Mouse (Mus musculus) forebrain, embryonic 10.5 days (tissue): ENCODE results near the gene Mlf2. TPM values are rescaled to one million over a fixed set of nuclear protein-coding genes. Genes with fewer than 3 reads are reported as not detected.

ENCODE experiments used
- DNase-seq: peaks from one replicate; pipeline ENCODE4 v3.0.0-alpha.2; 2017; ENCODE audit warnings: low spot score; ENCODE audit errors: extremely low spot score
- H3K27ac ChIP-seq: fragments of 300-500 bp; sonication (generic); 2 replicates; pipeline ENCODE4 v1.5.1; 2016; ENCODE audit warnings: mild to moderate bottlenecking
- H3K27me3 ChIP-seq: fragments of 300-500 bp; sonication (generic); 2 replicates; pipeline ENCODE4 v1.6.1; 2016; ENCODE audit warnings: mild to moderate bottlenecking; ENCODE audit not compliant: poor library complexity, severe bottlenecking
- H3K36me3 ChIP-seq: fragments of 300-500 bp; sonication (generic); replicated peaks from 2 replicates; pipeline ENCODE4 v1.6.1; 2016; ENCODE audit warnings: mild to moderate bottlenecking, moderate library complexity
- H3K4me1 ChIP-seq: fragments of 300-500 bp; sonication (generic); 2 replicates; pipeline ENCODE4 v1.6.1; 2016
- H3K4me3 ChIP-seq: fragments of 300-500 bp; sonication (generic); 2 replicates; pipeline ENCODE4 v1.5.1; 2016; ENCODE audit warnings: mild to moderate bottlenecking, moderate library complexity
- H3K9me3 ChIP-seq: fragments of 300-500 bp; sonication (generic); 2 replicates; pipeline ENCODE4 v1.6.1; 2016; ENCODE audit warnings: mild to moderate bottlenecking, moderate library complexity
- WGBS: fragments of 180-500 bp; shearing (Covaris S2); methylation state at CpG from one replicate; pipeline ENCODE4 v1.1.7; 2016; 5-methylcytosine and 5-hydroxymethylcytosine counted together
- polyA plus RNA-seq: library from polyadenylated mRNA; unstranded; fragments of >200 nt; fragmentation: Nextera tagmentation; extraction: Ambion mirVana; gene quantifications from 2 replicates; pipeline ENCODE4 v1.2.1, GENCODE M21; 2016

The Mlf2 gene
- polyA plus RNA-seq, 1 experiment from 2014 or later: 388 TPM

DNA sequence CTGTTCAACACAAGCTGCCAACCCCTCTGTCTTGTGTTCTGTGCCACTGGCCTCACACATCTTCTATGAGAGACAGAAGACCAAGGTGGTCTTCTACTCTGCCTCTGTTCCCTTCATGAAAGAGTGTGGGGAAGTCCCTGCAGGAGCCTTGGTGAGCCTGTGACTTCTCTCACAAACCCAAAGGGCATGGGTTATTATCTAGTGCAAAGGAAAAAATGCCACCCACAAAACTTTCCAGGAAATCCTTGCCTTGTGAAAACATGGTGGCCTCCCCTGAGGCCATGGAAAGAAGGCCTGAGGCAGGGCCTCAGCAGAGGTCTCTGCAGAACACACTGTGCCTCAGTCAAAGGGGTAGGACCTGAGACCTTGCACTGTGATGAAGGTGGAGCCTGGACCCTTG lies 29.3 kb upstream of the Mlf2 start:
- Histone ChIP-seq H3K36me3 (no peaks in the 10 kb centered on the region), H3K4me1 (peaks cover 24% of the 10 kb centered on the region), H3K27me3 (no peaks in the 10 kb centered on the region), H3K4me3 (no peak overlapping the region), H3K27ac (no peak overlapping the region), H3K9me3 (no peaks in the 10 kb centered on the region)
- DNase-seq: no peak

DNA sequence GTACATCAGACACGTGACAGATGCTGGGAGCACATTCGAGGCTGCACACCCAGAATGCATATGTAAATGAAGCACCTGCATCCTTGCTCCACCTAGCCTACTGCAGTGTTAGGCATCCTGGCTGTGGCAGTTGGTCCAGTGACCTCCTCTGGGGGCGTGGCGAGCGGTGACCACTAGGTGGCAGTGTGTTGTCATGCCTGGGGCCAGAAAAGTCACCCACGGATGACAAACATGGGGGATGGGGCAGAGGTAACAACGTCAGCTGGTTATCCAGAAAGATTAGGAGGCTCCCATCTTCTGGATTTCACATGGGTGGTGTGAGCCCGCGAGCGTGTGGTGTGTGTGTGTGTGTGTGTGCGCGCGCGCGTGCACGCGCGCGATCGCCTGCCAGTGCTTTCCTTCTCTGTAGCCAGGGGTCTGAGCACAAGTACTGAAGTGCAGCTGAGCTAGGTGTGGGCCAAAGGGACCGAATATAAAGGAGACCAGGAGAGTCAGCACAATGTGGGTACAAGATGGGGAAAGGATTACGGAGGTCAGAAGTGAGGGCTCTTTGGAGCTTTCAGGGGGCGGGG lies 27.5 kb upstream of the Mlf2 start:
- H3K4me3 ChIP-seq: peak overlapping the region; percentile 56
- H3K36me3 ChIP-seq: no peaks in the 10 kb centered on the region
- peak overlapping the region; percentile 96 for H3K27ac ChIP-seq
- H3K27me3 ChIP-seq: peaks cover 8% of the 10 kb centered on the region
- no peaks in the 10 kb centered on the region for H3K9me3 ChIP-seq
- peaks cover 24% of the 10 kb centered on the region for H3K4me1 ChIP-seq
- 0% methylated on average over 23 of the region's 23 CpGs for WGBS
- peak; percentile 97 for DNase-seq

DNA sequence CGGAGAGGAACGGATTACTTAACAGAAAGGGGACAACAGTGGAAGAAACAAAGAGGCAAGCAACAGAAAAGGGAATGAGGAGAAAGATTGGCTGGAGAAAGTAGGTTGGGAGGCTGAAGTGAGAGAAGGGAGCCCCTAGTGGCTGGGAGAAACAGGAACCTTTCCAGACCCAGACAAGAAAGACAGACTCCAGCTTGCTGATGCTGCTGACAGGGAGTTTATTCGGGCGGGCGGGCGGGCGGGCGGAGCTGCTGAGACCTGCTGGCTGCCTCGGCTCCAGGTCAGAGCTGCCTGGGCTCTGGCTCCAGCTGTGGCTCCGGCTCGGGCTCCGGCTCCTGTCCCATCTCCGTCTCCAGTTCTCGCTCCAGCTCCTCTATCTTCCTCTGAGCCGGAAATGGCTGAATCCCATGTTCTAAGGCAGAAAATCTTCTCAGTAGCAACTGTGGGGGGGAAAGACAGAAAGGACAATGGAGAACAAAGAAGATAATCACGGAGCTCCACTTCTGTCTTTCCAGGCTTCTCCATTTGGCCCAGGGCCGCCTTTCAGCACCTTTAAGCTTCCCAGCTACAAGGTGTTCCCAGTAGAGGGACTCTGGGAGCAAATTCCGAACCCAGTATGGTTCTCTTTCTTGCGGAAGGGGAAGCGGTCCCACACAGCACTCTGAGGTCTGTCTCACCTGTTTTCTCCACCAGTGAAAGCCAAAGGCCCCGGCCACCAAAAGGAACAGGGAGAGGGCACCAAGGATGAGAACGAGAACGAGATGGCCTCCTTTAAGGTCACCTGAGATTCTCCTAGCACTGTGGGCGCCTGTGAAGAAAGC lies 26.8 kb upstream of the Mlf2 start:
- H3K36me3 ChIP-seq: no peaks in the 10 kb centered on the region
- peaks cover 15% of the 10 kb centered on the region for H3K27me3 ChIP-seq
- H3K4me3 ChIP-seq: peak overlapping the region; percentile 56
- WGBS: 5% methylated on average over 24 of the region's 24 CpGs
- peak overlapping the region; percentile 96 for H3K27ac ChIP-seq
- peaks cover 24% of the 10 kb centered on the region for H3K4me1 ChIP-seq
- peak; percentile 85 for DNase-seq
- no peaks in the 10 kb centered on the region for H3K9me3 ChIP-seq

DNA sequence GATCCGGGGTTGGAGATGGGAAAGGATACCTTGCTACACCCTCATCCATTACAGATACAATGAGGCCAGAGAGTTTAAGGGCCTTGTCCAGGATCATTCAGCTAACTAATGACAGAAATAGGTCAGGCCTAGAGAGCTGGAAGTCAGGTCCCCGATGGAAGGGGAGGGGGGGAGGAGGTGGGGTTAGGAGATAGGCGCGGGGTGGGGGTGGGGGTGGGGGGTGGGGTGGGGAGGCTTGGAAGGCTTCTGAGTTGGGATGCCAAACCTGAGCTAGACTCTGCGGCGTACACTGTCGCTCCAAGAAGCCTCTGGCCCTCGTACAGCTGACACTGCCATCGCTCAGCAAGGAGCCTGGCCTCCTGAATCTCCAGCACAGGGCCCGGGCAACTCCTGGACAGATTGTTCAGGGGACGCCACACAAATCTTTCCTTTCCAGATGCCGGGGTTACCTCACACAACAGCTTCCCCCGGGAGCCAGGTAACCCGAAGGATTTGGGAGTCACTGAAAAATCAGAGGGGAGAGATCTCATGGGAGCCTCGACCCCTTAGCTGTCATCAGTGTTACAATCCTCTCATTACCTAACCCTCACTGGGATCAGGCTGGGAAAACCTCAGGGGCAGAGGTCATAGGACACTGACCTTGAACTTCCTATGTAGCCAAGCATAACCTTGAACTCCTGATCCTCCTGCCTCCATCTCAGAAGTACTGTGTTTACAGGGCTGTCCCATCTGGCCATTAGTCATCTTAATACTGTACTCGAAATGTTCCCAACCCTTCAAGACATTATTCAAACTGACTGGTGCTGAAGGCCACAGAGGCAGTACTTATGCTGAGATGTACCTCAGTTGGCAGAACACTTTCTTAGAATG lies 26.0 kb upstream of the Mlf2 start:
- no peak for DNase-seq
- peaks cover 24% of the 10 kb centered on the region for H3K27me3 ChIP-seq

DNA sequence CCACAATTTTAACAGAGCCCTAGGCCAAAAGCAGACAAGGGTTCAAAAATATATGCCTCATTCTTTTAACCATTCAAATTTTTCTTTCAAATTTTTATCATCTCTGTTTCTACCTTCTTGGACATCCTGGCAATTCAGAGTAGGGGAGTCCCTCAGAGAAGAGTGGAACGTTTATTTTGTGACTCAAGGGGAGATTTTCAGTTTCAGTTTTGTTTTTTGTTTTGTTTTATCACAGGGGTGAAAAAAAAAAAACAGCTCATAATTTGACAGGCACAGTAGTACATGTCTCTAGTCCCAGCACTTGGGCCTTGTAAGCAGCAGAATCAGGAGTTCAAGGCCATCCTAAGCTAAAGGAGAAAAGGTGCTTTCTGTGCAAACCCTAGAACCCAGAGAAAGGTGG lies 23.4 kb upstream of the Mlf2 start:
- DNase-seq: no peak
- Histone ChIP-seq H3K4me1 (peaks cover 50% of the 10 kb centered on the region), H3K36me3 (peaks cover 5% of the 10 kb centered on the region), H3K27ac (no peak overlapping the region), H3K9me3 (no peaks in the 10 kb centered on the region), H3K4me3 (no peak overlapping the region), H3K27me3 (peaks cover 47% of the 10 kb centered on the region)
- WGBS: 84% methylated on average over 1 of the region's 1 CpGs

More for the DNA sequence above, 26.0 kb upstream of the Mlf2 start:
- Histone ChIP-seq H3K4me3 (peak overlapping the region; percentile 56), H3K9me3 (no peaks in the 10 kb centered on the region), H3K27ac (peak overlapping the region; percentile 96), H3K36me3 (no peaks in the 10 kb centered on the region), H3K4me1 (peaks cover 32% of the 10 kb centered on the region)
- WGBS: 25% methylated on average over 16 of the region's 16 CpGs

DNA sequence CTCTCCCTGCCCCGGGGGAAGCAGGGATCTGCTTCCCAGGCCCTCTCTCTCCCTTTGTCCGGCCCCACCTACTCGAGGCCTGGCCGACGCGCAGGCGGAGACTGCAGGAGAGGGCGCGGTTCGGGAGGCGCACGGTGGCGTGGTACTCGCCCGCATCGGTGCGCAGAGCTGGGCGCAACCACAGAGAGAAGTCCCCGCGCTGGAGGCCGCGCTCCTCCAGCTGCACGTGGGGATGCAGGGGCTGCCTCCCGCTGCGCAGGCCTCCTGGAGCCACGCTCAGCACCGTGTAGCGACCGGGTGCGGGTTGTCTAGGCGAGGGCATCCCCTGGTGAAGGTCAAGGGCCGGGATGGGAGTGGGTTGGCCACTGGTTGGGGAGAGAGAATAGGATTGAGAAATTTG lies 21.2 kb upstream of the Mlf2 start:
- WGBS: 3% methylated on average over 32 of the region's 32 CpGs

DNA sequence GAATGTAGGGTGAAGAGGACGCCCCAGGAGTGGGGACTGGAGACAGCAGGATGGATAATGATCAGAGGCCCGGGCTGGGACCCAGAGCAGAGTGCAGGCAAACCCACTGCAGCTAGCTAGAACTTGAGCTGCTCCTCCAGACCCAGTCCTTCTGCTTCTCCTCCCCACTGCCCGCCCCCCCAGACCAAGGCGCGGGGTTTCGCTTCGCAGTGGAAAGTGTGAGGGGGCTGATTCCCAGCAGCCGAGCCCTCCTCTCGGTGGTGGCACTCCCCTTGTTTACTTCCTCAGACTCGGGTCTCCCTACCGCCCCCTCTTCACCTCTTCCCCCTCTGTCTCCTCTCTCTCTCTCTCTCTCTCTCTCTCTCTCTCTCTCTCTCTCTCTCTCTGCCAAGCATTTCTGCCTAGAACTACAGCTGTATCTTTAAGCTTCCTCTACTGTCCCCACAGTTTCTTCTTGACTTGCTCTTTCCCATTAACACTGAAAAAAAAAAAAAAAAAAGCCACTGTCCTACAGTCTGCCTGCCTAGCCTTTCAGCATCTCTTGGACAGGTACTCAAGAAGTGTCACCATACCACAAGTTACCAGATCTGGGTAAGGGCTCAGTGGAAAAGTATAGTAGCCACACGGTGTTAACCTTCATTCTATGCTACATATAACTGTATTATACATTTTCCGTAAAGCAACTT lies 19.5 kb upstream of the Mlf2 start, which contains the start of gene Lag3:
TSS of gene Lag3 (minus strand) at position 173 of the 686 bp plus-strand sequence.
- H3K4me3 ChIP-seq: peak within 1 kb of the TSS; percentile 45; the same call in 1 of the 2 replicates
- H3K27me3 ChIP-seq: peaks cover 56% of the 10 kb centered on the region
- H3K4me1 ChIP-seq: peaks cover 62% of the 10 kb centered on the region

More for the DNA sequence above, 21.2 kb upstream of the Mlf2 start:
- H3K4me1 ChIP-seq: peaks cover 51% of the 10 kb centered on the region
- peaks cover 56% of the 10 kb centered on the region for H3K27me3 ChIP-seq
- H3K36me3 ChIP-seq: peaks cover 28% of the 10 kb centered on the region
- H3K27ac ChIP-seq: peak overlapping the region; percentile 81
- H3K4me3 ChIP-seq: peak overlapping the region; percentile 45
- no peaks in the 10 kb centered on the region for H3K9me3 ChIP-seq
- DNase-seq: no peak

DNA sequence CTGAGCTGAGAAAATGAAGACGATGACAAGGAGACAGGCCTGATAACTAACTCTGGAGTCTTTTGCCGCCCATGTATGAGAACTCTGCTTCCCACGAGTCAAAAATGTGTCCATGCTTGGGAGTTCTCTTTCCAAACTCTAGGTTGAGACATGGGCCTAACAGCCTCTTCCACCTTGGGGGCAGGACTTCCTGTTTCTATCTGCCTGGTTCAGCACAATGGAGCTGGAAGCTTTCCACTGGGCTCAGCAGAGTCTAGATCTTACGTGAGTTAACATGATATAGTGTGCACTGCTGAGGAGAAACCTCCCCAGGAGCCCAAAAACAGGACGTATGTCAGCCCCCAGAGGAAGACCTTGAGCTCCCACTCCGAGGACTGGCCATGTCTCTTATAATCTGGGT lies 18.0 kb upstream of the Mlf2 start:
- H3K4me3 ChIP-seq: peak overlapping the region; percentile 66; the same call in 1 of the 2 replicates
- H3K27ac ChIP-seq: peak overlapping the region; percentile 54; the same call in 1 of the 2 replicates
- H3K27me3 ChIP-seq: peaks cover 53% of the 10 kb centered on the region
- H3K9me3 ChIP-seq: no peaks in the 10 kb centered on the region
- peaks cover 31% of the 10 kb centered on the region for H3K36me3 ChIP-seq
- 73% methylated on average over 6 of the region's 6 CpGs for WGBS
- H3K4me1 ChIP-seq: peaks cover 68% of the 10 kb centered on the region
- no peak for DNase-seq

More for the DNA sequence above, 19.5 kb upstream of the Mlf2 start, which contains the start of gene Lag3:
- Histone ChIP-seq H3K27ac (peak within 1 kb of the TSS; percentile 81), H3K9me3 (no peaks in the 10 kb centered on the region), H3K36me3 (peaks cover 31% of the 10 kb centered on the region)
- WGBS: 16% methylated on average over 11 of the region's 13 CpGs
- DNase-seq: no peak

DNA sequence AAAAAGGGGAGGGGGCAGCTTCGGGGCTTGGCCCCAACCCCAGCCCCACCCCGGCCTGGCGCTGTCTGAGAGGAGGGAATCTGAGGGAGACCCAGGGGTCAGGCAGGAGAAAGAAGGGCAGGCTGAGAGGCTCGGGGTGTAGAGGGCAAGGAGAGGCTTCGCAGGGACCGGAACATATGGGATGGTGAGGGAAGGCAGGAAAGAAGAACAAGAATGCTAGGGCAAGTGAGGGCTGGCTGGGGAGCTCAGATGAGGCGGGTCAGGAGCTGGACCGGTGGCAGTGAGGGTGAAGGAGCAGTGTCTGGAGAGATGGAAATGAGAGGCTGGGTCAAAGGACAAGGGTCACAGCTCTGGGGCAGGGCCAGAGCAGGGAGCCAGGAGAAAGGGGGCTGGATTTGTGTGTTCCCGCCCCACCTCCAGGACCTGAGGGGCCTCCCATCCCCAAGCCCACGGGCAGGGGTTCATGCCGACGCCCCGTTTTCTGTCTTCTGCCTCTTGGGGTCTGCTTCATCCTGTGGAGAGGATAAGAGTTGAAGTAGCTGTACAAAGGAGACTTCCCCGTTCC lies 17.4 kb upstream of the Mlf2 start:
- Histone ChIP-seq H3K36me3 (peaks cover 31% of the 10 kb centered on the region), H3K27ac (peak overlapping the region; percentile 54), H3K4me1 (peaks cover 74% of the 10 kb centered on the region), H3K27me3 (peaks cover 47% of the 10 kb centered on the region), H3K4me3 (peak overlapping the region; percentile 66; the same call in 1 of the 2 replicates), H3K9me3 (no peaks in the 10 kb centered on the region)
- DNase-seq: no peak
- WGBS: 61% methylated on average over 14 of the region's 14 CpGs

DNA sequence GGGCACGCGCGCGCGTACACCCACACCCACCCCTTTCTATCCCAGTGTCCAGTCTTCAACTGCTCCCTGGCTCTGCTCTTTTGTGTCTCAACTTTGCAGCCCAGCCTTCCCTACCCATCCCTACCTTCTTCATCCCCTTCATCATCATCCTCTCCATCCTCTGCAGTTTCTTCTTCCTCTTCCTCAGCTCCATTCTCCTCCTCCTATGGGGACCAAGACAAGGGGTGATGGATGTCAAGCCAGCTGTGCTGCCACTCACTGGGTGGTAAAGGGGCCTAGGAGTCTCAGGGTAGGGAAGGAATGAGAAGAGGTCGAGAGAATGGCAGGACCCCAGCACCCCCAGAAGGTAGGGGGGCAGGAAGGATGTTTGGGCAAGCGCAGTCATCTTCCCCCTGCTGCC lies 16.7 kb upstream of the Mlf2 start:
- H3K36me3 ChIP-seq: peaks cover 31% of the 10 kb centered on the region
- H3K4me1 ChIP-seq: peaks cover 80% of the 10 kb centered on the region
- no peak for DNase-seq
- peak overlapping the region; percentile 66 for H3K4me3 ChIP-seq
- WGBS: 77% methylated on average over 7 of the region's 7 CpGs
- H3K27me3 ChIP-seq: peaks cover 40% of the 10 kb centered on the region
- peak overlapping the region; percentile 100 for H3K27ac ChIP-seq
- H3K9me3 ChIP-seq: no peaks in the 10 kb centered on the region

DNA sequence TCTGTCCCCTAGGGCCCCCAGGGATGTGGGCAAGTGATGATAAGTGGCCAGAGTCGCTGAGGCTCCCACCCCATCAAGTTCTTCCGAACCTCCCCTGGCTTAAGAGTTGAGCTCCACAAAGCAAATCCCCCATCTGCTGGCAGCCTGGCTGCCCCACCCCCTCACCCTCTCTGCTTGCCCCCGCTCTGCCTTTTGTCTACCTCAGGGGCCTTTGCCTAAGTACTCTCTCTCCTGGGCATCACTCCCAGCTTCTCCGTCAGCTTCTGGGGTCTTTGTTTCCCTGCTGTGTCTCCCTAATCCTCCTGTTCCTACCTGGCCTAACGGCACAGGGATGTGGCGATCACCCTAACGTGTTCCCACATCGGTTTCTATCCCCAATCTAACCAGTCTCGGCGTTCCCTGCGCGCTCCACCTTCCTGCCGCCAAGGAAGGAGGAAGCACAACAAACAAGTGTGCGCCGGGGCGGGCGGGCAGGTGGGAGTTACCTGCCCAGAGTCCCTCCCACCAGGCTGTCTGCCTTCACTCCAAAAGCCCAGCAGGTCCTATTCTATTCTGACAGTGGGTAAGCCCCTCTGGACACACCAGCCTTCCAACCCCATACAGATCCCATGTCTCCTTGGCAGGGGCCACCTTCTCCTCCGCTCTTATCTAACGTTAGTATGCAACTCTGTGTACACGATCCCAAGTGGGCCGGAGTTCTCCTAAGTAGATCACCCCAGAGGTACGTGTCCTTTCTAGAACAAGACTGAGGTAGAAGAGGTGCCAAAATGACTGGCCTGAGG lies 15.8 kb upstream of the Mlf2 start:
- Histone ChIP-seq H3K4me1 (peaks cover 80% of the 10 kb centered on the region), H3K9me3 (no peaks in the 10 kb centered on the region), H3K27ac (peak overlapping the region; percentile 100), H3K36me3 (peaks cover 31% of the 10 kb centered on the region), H3K27me3 (peaks cover 31% of the 10 kb centered on the region), H3K4me3 (peak overlapping the region; percentile 66)
- DNase-seq: no peak
- WGBS: 8% methylated on average over 22 of the region's 22 CpGs
